ENCODE assay signal across 17 mouse cellular contexts in genomic region chr6:118071013-118071350, GRCm38 (mm10). TPM values are rescaled to one million over a fixed set of nuclear protein-coding genes. Genes with fewer than 3 reads are reported as not detected.
DNase-seq lines count a peak whose midpoint lies in the region; ATAC-seq and TF ChIP-seq lines count a peak whose summit lies in the region.
"Had no signal": no experiment of that assay in that cellular context is flagged by ENCODE, and none has a peak within 500 bp of the region (broad histone marks: within the 10 kb centered on the region; RNA-seq: fewer than 3 reads in every experiment).

No protein-coding gene starts in this region.

- no peak for TF ChIP-seq CTCF in cerebellum, adult 2 months (IDR thresholded peaks at IDR 0.05; ENCODE audit: borderline replicate concordance, insufficient read depth, low read depth, low read length)
- TF ChIP-seq CTCF in hindbrain, postnatal 0 days (IDR thresholded peaks at IDR 0.05; ENCODE audit: low read depth): no peak
- TF ChIP-seq CTCF in cortical plate, adult 2 months (IDR thresholded peaks at IDR 0.05; ENCODE audit: extremely low read depth, insufficient read depth, low read length): no peak

- H3K4me2 ChIP-seq in forebrain, embryonic 15.5 days (replicated peaks): no peak overlapping the region
- H3K4me2 ChIP-seq in forebrain, embryonic 16.5 days (ENCODE audit: low read length): no peak overlapping the region
- no peak overlapping the region for H3K4me2 ChIP-seq in hindbrain, postnatal 0 days (ENCODE audit: low read depth, low read length)
- H3K4me2 ChIP-seq in hindbrain, embryonic 12.5 days (replicated peaks): no peak overlapping the region
- H3K4me2 ChIP-seq: embryonic facial prominence, embryonic 13.5 days; heart, embryonic 13.5 days had no signal

- no peak for TF ChIP-seq POLR2A in cerebellum, adult 2 months (IDR thresholded peaks at IDR 0.05; ENCODE audit: borderline replicate concordance, insufficient read depth, low read length)
- no peak for TF ChIP-seq POLR2A in cortical plate, adult 2 months (IDR thresholded peaks at IDR 0.05; ENCODE audit: extremely low read depth, insufficient read depth, low read length)

- DNase-seq in cerebellum, adult 2 months: peak in 1 of 2 experiments; percentile 50
- DNase-seq in hindbrain, postnatal 0 days (ENCODE audit: low spot score): no peak
- DNase-seq: adrenal gland, postnatal 14 days; gastrocnemius, postnatal 14 days; heart, postnatal 36 days; kidney, adult 11 months; kidney, adult 9 months had no signal

- no peak overlapping the region for H3K9ac ChIP-seq in forebrain, embryonic 15.5 days (replicated peaks)
- no peak overlapping the region for H3K9ac ChIP-seq in forebrain, embryonic 16.5 days (replicated peaks; ENCODE audit: low read depth, low read length)
- no peak overlapping the region for H3K9ac ChIP-seq in hindbrain, postnatal 0 days (replicated peaks; ENCODE audit: low read length)
- H3K9ac ChIP-seq in hindbrain, embryonic 12.5 days: no peak overlapping the region
- H3K9ac ChIP-seq: embryonic facial prominence, embryonic 13.5 days; heart, embryonic 13.5 days had no signal

- 71% methylated on average over 4 of the region's 4 CpGs for WGBS in cerebellum, adult 2 months
- WGBS in forebrain, embryonic 15.5 days: 87% methylated on average over 4 of the region's 4 CpGs
- WGBS in forebrain, embryonic 16.5 days: 86% methylated on average over 4 of the region's 4 CpGs
- WGBS in hindbrain, postnatal 0 days: 89% methylated on average over 4 of the region's 4 CpGs
- 89% methylated on average over 4 of the region's 4 CpGs for WGBS in hindbrain, embryonic 12.5 days

- H3K4me1 ChIP-seq in cerebellum, adult 2 months (ENCODE audit: control insufficient read depth, insufficient read depth, low read length): peaks cover 54% of the 10 kb centered on the region
- peaks cover 30% of the 10 kb centered on the region for H3K4me1 ChIP-seq in forebrain, embryonic 15.5 days
- H3K4me1 ChIP-seq in forebrain, embryonic 16.5 days (replicated peaks; ENCODE audit: control insufficient read depth, insufficient read depth, low read length): peaks cover 38% of the 10 kb centered on the region
- H3K4me1 ChIP-seq in hindbrain, postnatal 0 days (ENCODE audit: insufficient read depth, low read length): peaks cover 12% of the 10 kb centered on the region; the same call in 1 of the 2 replicates
- H3K4me1 ChIP-seq in hindbrain, embryonic 12.5 days: peaks cover 10% of the 10 kb centered on the region
- H3K4me1 ChIP-seq in cortical plate, adult 2 months (ENCODE audit: control insufficient read depth, insufficient read depth, low read length): peaks cover 30% of the 10 kb centered on the region

- H3K9me3 ChIP-seq in forebrain, embryonic 15.5 days: no peaks in the 10 kb centered on the region
- no peaks in the 10 kb centered on the region for H3K9me3 ChIP-seq in forebrain, embryonic 16.5 days (ENCODE audit: control insufficient read depth, low read length)
- H3K9me3 ChIP-seq in hindbrain, postnatal 0 days (ENCODE audit: low read length): no peaks in the 10 kb centered on the region
- H3K9me3 ChIP-seq in hindbrain, embryonic 12.5 days (replicated peaks): no peaks in the 10 kb centered on the region
- H3K9me3 ChIP-seq: embryonic facial prominence, embryonic 13.5 days; heart, embryonic 13.5 days had no signal

- H3K27ac ChIP-seq in cerebellum, adult 2 months (ENCODE audit: insufficient read depth, low read length): peak overlapping the region; percentile 83
- H3K27ac ChIP-seq in forebrain, embryonic 15.5 days (replicated peaks): 0 out of 2 replicates have a peak overlapping the region, but pooled peaks have one; percentile 4
- no peak overlapping the region for H3K27ac ChIP-seq in forebrain, embryonic 16.5 days (ENCODE audit: low read length)
- H3K27ac ChIP-seq in hindbrain, postnatal 0 days: peak overlapping the region; percentile 2; the same call in 1 of the 2 replicates
- H3K27ac ChIP-seq in hindbrain, embryonic 12.5 days: no peak overlapping the region
- H3K27ac ChIP-seq in cortical plate, adult 2 months (ENCODE audit: insufficient read depth, low read length): peak overlapping the region; percentile 29; the same call in 1 of the 2 replicates
- H3K27ac ChIP-seq: embryonic facial prominence, embryonic 13.5 days; heart, embryonic 13.5 days had no signal

- H3K4me3 ChIP-seq in cerebellum, adult 2 months (replicated peaks; ENCODE audit: insufficient read depth, low read depth, low read length): no peak overlapping the region
- H3K4me3 ChIP-seq in forebrain, embryonic 15.5 days: no peak overlapping the region
- H3K4me3 ChIP-seq in forebrain, embryonic 16.5 days (replicated peaks; ENCODE audit: low read length): no peak overlapping the region
- no peak overlapping the region for H3K4me3 ChIP-seq in hindbrain, postnatal 0 days (ENCODE audit: low read length)
- H3K4me3 ChIP-seq in hindbrain, embryonic 12.5 days: no peak overlapping the region
- H3K4me3 ChIP-seq in cortical plate, adult 2 months (ENCODE audit: insufficient read depth, low read length): no peak overlapping the region
- H3K4me3 ChIP-seq: embryonic facial prominence, embryonic 13.5 days; heart, embryonic 13.5 days had no signal

- H3K27me3 ChIP-seq in cerebellum, adult 2 months (ENCODE audit: control insufficient read depth, insufficient read depth, low read length): no peaks in the 10 kb centered on the region
- H3K27me3 ChIP-seq in forebrain, embryonic 15.5 days: no peaks in the 10 kb centered on the region
- H3K27me3 ChIP-seq in forebrain, embryonic 16.5 days (replicated peaks; ENCODE audit: control insufficient read depth, insufficient read depth, low read length): no peaks in the 10 kb centered on the region; the same call in 1 of the 2 replicates
- no peaks in the 10 kb centered on the region for H3K27me3 ChIP-seq in hindbrain, postnatal 0 days (ENCODE audit: insufficient read depth, low read length)
- peaks cover 26% of the 10 kb centered on the region for H3K27me3 ChIP-seq in hindbrain, embryonic 12.5 days

- no peaks in the 10 kb centered on the region for H3K36me3 ChIP-seq in forebrain, embryonic 15.5 days
- no peaks in the 10 kb centered on the region for H3K36me3 ChIP-seq in forebrain, embryonic 16.5 days (ENCODE audit: control insufficient read depth, insufficient read depth)
- H3K36me3 ChIP-seq in hindbrain, postnatal 0 days (ENCODE audit: insufficient read depth, low read length): no peaks in the 10 kb centered on the region
- no peaks in the 10 kb centered on the region for H3K36me3 ChIP-seq in hindbrain, embryonic 12.5 days
- H3K36me3 ChIP-seq: embryonic facial prominence, embryonic 13.5 days; heart, embryonic 13.5 days had no signal

- ATAC-seq in cerebellum, adult (ENCODE audit: insufficient number of reproducible peaks, low FRiP score, low TSS enrichment): no peak
- no peak for ATAC-seq in forebrain, embryonic 15.5 days (replicated peaks)
- ATAC-seq in forebrain, embryonic 16.5 days: no peak
- ATAC-seq in hindbrain, postnatal 0 days: no peak
- ATAC-seq in hindbrain, embryonic 12.5 days (ENCODE audit: low FRiP score): no peak
- no peak for ATAC-seq in frontal cortex, adult (ENCODE audit: low TSS enrichment)
- ATAC-seq: hindbrain, embryonic 16.5 days had no signal

RNA-seq across cellular contexts. Expression of gene Rasgef1a, which starts 59.7 kb away (rescaled TPM):
- polyA plus RNA-seq in cerebellum, adult 2 months (2012; rRNA removed): 59.8 and 66.0 TPM in 2 replicates
- polyA plus RNA-seq in forebrain, embryonic 15.5 days (2015; fragmentation: Nextera tagmentation; extraction: Ambion mirVana): 3.7 and 4.1 TPM in 2 replicates
- polyA plus RNA-seq in forebrain, embryonic 16.5 days (2015; fragmentation: Nextera tagmentation; extraction: Ambion mirVana): 4.0 and 7.0 TPM in 2 replicates
- 12.5 and 14.3 TPM in 2 replicates for total RNA-seq in hindbrain, postnatal 0 days (2014; rRNA removed)
- polyA plus RNA-seq in hindbrain, postnatal 0 days (2015; fragmentation: Nextera tagmentation; extraction: Ambion mirVana): 6.5 and 7.0 TPM in 2 replicates
- 0.21 and 0.38 TPM in 2 replicates for polyA plus RNA-seq in hindbrain, embryonic 12.5 days (2016; fragmentation: Nextera tagmentation; extraction: Ambion mirVana)
- 160 and 164 TPM in 2 replicates for polyA plus RNA-seq in cortical plate, adult 2 months (2012; rRNA removed)
- polyA plus RNA-seq: hindbrain, embryonic 11.5 days had no signal

Comparison
In these comparisons a context has a peak if more than half of its experiments do, and no peak if none do; other contexts are left out.
1. H3K27ac ChIP-seq: peak in cerebellum, adult 2 months (single experiment), forebrain, embryonic 15.5 days (single experiment), hindbrain, postnatal 0 days (single experiment) and cortical plate, adult 2 months (single experiment); none in forebrain, embryonic 16.5 days (single experiment) and hindbrain, embryonic 12.5 days (single experiment).